Comparison of ENCODE assay signal across 9 mouse cellular contexts in the genomic region with DNA sequence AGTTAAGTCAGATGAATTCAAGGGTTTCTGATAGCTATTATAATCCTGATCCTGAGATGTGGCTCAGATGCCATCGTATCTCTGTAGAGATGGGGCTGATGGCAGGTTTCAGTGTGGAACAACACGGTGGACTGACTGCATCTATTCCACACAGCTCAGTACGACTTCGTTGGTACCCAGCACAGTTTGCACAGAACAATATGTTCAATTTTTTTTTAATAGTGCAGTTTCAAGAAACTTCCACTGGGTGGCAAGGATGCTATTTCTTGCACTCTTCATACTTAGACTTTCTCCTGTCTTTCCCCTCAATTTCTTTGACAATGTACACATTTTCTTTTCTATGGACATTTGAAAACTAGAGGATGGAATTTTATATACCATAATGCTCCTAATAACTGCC.
DNase-seq lines count a peak whose midpoint lies in the region; ATAC-seq lines count a peak whose summit lies in the region.
"Had no signal": no experiment of that assay in that cellular context is flagged by ENCODE, and none has a peak within 500 bp of the region (broad histone marks: within the 10 kb centered on the region; RNA-seq: fewer than 3 reads in every experiment).

No protein-coding gene starts in this region.

- no peaks in the 10 kb centered on the region for H3K4me1 ChIP-seq in limb, embryonic 11.5 days (ENCODE audit: control insufficient read depth, insufficient read depth, low read length)
- H3K4me1 ChIP-seq in limb, embryonic 10.5 days, result no peaks in the 10 kb centered on the region
- H3K4me1 ChIP-seq in hindbrain, embryonic 14.5 days (replicated peaks; ENCODE audit: control insufficient read depth, insufficient read depth, low read length), result no peaks in the 10 kb centered on the region
- no peaks in the 10 kb centered on the region for H3K4me1 ChIP-seq in neural tube, embryonic 12.5 days

- 59% methylated on average over 4 of the region's 4 CpGs for WGBS in limb, embryonic 11.5 days
- 72% methylated on average over 4 of the region's 4 CpGs for WGBS in limb, embryonic 10.5 days
- 41% methylated on average over 4 of the region's 4 CpGs for WGBS in hindbrain, embryonic 14.5 days
- 62% methylated on average over 4 of the region's 4 CpGs for WGBS in neural tube, embryonic 12.5 days

- no peaks in the 10 kb centered on the region for H3K9me3 ChIP-seq in limb, embryonic 11.5 days (ENCODE audit: control insufficient read depth, low read length)
- no peaks in the 10 kb centered on the region for H3K9me3 ChIP-seq in limb, embryonic 10.5 days (replicated peaks)
- no peaks in the 10 kb centered on the region for H3K9me3 ChIP-seq in hindbrain, embryonic 14.5 days (ENCODE audit: control insufficient read depth, low read length)
- no peaks in the 10 kb centered on the region for H3K9me3 ChIP-seq in neural tube, embryonic 12.5 days

- H3K36me3 ChIP-seq in limb, embryonic 11.5 days (ENCODE audit: control insufficient read depth, insufficient read depth, low read length), result no peaks in the 10 kb centered on the region
- no peaks in the 10 kb centered on the region for H3K36me3 ChIP-seq in limb, embryonic 10.5 days
- H3K36me3 ChIP-seq in hindbrain, embryonic 14.5 days (replicated peaks; ENCODE audit: control insufficient read depth, insufficient read depth), result no peaks in the 10 kb centered on the region
- no peaks in the 10 kb centered on the region for H3K36me3 ChIP-seq in neural tube, embryonic 12.5 days

- no peak overlapping the region for H3K9ac ChIP-seq in limb, embryonic 11.5 days (ENCODE audit: low read length)
- no peak overlapping the region for H3K9ac ChIP-seq in hindbrain, embryonic 14.5 days
- no peak overlapping the region for H3K9ac ChIP-seq in neural tube, embryonic 12.5 days
- H3K9ac ChIP-seq: liver, embryonic 14.5 days had no signal

- DNase-seq in limb, embryonic 11.5 days (ENCODE audit: low spot score), result no peak
- DNase-seq in limb, embryonic 10.5 days (ENCODE audit: low spot score), result no peak
- DNase-seq in cerebellum, adult 8-10 months, result peak; percentile 36
- DNase-seq in hindbrain, embryonic 14.5 days (ENCODE audit: low spot score), result peak; percentile 68
- no peak for DNase-seq in adrenal gland, adult 2 months
- DNase-seq: gastrocnemius, postnatal 36 days had no signal

- H3K27ac ChIP-seq in limb, embryonic 11.5 days (replicated peaks; ENCODE audit: low read depth, low read length), result no peak overlapping the region
- H3K27ac ChIP-seq in limb, embryonic 10.5 days, result no peak overlapping the region
- H3K27ac ChIP-seq in hindbrain, embryonic 14.5 days, result no peak overlapping the region
- no peak overlapping the region for H3K27ac ChIP-seq in neural tube, embryonic 12.5 days
- H3K27ac ChIP-seq: liver, embryonic 14.5 days had no signal

- 0 out of 2 replicates have a peak, but pooled peaks have one; percentile 35 for ATAC-seq in limb, embryonic 11.5 days (ENCODE audit: insufficient number of reproducible peaks, low FRiP score, low TSS enrichment, low read depth)
- peak; percentile 68; the same call in 1 of the 2 replicates for ATAC-seq in hindbrain, embryonic 14.5 days (ENCODE audit: low FRiP score)
- ATAC-seq in neural tube, embryonic 12.5 days (ENCODE audit: low FRiP score, low read depth), result peak; percentile 71; the same call in 1 of the 2 replicates
- ATAC-seq in erythroid progenitor cell, adult 5-6 weeks (replicated peaks; ENCODE audit: low FRiP score, poor library complexity, severe bottlenecking), result no peak

- H3K27me3 ChIP-seq in limb, embryonic 11.5 days (ENCODE audit: control insufficient read depth, insufficient read depth, low read length), result no peaks in the 10 kb centered on the region
- no peaks in the 10 kb centered on the region for H3K27me3 ChIP-seq in limb, embryonic 10.5 days (ENCODE audit: low read depth, poor library complexity, severe bottlenecking)
- no peaks in the 10 kb centered on the region for H3K27me3 ChIP-seq in hindbrain, embryonic 14.5 days (ENCODE audit: control insufficient read depth, insufficient read depth, low read length)
- no peaks in the 10 kb centered on the region for H3K27me3 ChIP-seq in neural tube, embryonic 12.5 days (replicated peaks)

- H3K4me3 ChIP-seq in limb, embryonic 11.5 days (ENCODE audit: low read depth, low read length), result no peak overlapping the region
- no peak overlapping the region for H3K4me3 ChIP-seq in limb, embryonic 10.5 days
- no peak overlapping the region for H3K4me3 ChIP-seq in hindbrain, embryonic 14.5 days (replicated peaks; ENCODE audit: low read length)
- no peak overlapping the region for H3K4me3 ChIP-seq in neural tube, embryonic 12.5 days

- H3K4me2 ChIP-seq in limb, embryonic 11.5 days (ENCODE audit: low read depth, severe bottlenecking), result no peak overlapping the region
- H3K4me2 ChIP-seq in hindbrain, embryonic 14.5 days (replicated peaks), result no peak overlapping the region
- no peak overlapping the region for H3K4me2 ChIP-seq in neural tube, embryonic 12.5 days (replicated peaks)

Comparison
In these comparisons a context has a peak if more than half of its experiments do, and no peak if none do; other contexts are left out.
1. DNase-seq: peak in cerebellum, adult 8-10 months (single experiment) and hindbrain, embryonic 14.5 days (single experiment); none in limb, embryonic 11.5 days (single experiment), limb, embryonic 10.5 days (single experiment) and adrenal gland, adult 2 months (single experiment).